16 mouse cellular contexts compared by ENCODE assay signal in genomic region chr15:10723507-10723906, GRCm38 (mm10). TPM values are rescaled to one million over a fixed set of nuclear protein-coding genes. Genes with fewer than 3 reads are reported as not detected.
DNase-seq lines count a peak whose midpoint lies in the region; ATAC-seq lines count a peak whose summit lies in the region.
"Had no signal": no experiment of that assay in that cellular context is flagged by ENCODE, and none has a peak within 500 bp of the region (broad histone marks: within the 10 kb centered on the region; RNA-seq: fewer than 3 reads in every experiment).

No protein-coding gene starts in this region.

- 39% methylated on average over 1 of the region's 1 CpGs for WGBS in heart, embryonic 10.5 days
- 44% methylated on average over 1 of the region's 1 CpGs for WGBS in midbrain, embryonic 10.5 days
- WGBS in midbrain, embryonic 16.5 days: 67% methylated on average over 1 of the region's 1 CpGs

- no peaks in the 10 kb centered on the region for H3K36me3 ChIP-seq in heart, embryonic 10.5 days
- no peaks in the 10 kb centered on the region for H3K36me3 ChIP-seq in midbrain, embryonic 10.5 days
- H3K36me3 ChIP-seq in midbrain, embryonic 16.5 days (ENCODE audit: control insufficient read depth, insufficient read depth, low read length): no peaks in the 10 kb centered on the region
- H3K36me3 ChIP-seq: hindbrain, embryonic 15.5 days had no signal

- no peak for ATAC-seq in midbrain, embryonic 16.5 days
- ATAC-seq in megakaryocyte progenitor cell, adult 5-6 weeks (replicated peaks; ENCODE audit: poor library complexity): peak; percentile 80

- peak; percentile 73 for DNase-seq in heart, adult 11 months
- no peak for DNase-seq in heart, embryonic 10.5 days (ENCODE audit: low spot score)
- DNase-seq in midbrain, embryonic 10.5 days (ENCODE audit: low spot score): no peak
- DNase-seq in R1 (ENCODE audit: low read depth, low spot score): peak; percentile 100
- DNase-seq in right cerebral cortex, adult 2 months (ENCODE audit: low spot score in 2 of 2): no peak
- DNase-seq in heart, postnatal 4 days: no peak
- DNase-seq: adrenal gland, postnatal 36 days; cerebellum, adult 9-11 months; heart, adult 18-20 months; kidney, postnatal 4 days; left cerebral cortex, postnatal 4 days; midbrain, embryonic 14.5 days; thymus, postnatal 36 days had no signal

- H3K27ac ChIP-seq in heart, embryonic 10.5 days: no peak overlapping the region
- peak overlapping the region; percentile 55; the same call in 1 of the 2 replicates for H3K27ac ChIP-seq in midbrain, embryonic 10.5 days (replicated peaks)
- no peak overlapping the region for H3K27ac ChIP-seq in midbrain, embryonic 16.5 days (ENCODE audit: low read length)
- H3K27ac ChIP-seq: hindbrain, embryonic 15.5 days had no signal

- H3K9me3 ChIP-seq in heart, embryonic 10.5 days: no peaks in the 10 kb centered on the region
- H3K9me3 ChIP-seq in midbrain, embryonic 10.5 days (replicated peaks): 0 out of 2 replicates have a peak, but pooled peaks cover 4% of the 10 kb centered on the region
- H3K9me3 ChIP-seq in midbrain, embryonic 16.5 days (replicated peaks; ENCODE audit: control insufficient read depth, low read length, poor library complexity, severe bottlenecking): no peaks in the 10 kb centered on the region
- H3K9me3 ChIP-seq: hindbrain, embryonic 15.5 days had no signal

- H3K4me2 ChIP-seq in midbrain, embryonic 16.5 days (ENCODE audit: low read length): no peak overlapping the region
- H3K4me2 ChIP-seq: hindbrain, embryonic 15.5 days had no signal

- H3K27me3 ChIP-seq in heart, embryonic 10.5 days (ENCODE audit: insufficient read depth, poor library complexity, severe bottlenecking): no peaks in the 10 kb centered on the region; the same call in 1 of the 2 replicates
- H3K27me3 ChIP-seq in midbrain, embryonic 10.5 days (ENCODE audit: low read depth, poor library complexity, severe bottlenecking): no peaks in the 10 kb centered on the region
- H3K27me3 ChIP-seq in midbrain, embryonic 16.5 days (ENCODE audit: control insufficient read depth, insufficient read depth, low read depth, low read length): no peaks in the 10 kb centered on the region
- H3K27me3 ChIP-seq: hindbrain, embryonic 15.5 days had no signal

- H3K4me3 ChIP-seq in heart, embryonic 10.5 days: no peak overlapping the region
- H3K4me3 ChIP-seq in midbrain, embryonic 10.5 days: no peak overlapping the region
- H3K4me3 ChIP-seq in midbrain, embryonic 16.5 days (ENCODE audit: low read depth, low read length): no peak overlapping the region
- H3K4me3 ChIP-seq: hindbrain, embryonic 15.5 days had no signal

- H3K4me1 ChIP-seq in heart, embryonic 10.5 days: peaks cover 18% of the 10 kb centered on the region
- H3K4me1 ChIP-seq in midbrain, embryonic 10.5 days: peaks cover 22% of the 10 kb centered on the region
- peaks cover 5% of the 10 kb centered on the region; the same call in 1 of the 2 replicates for H3K4me1 ChIP-seq in midbrain, embryonic 16.5 days (ENCODE audit: control insufficient read depth, insufficient read depth, low read length)

- H3K9ac ChIP-seq in midbrain, embryonic 16.5 days (ENCODE audit: low read depth, low read length): no peak overlapping the region
- H3K9ac ChIP-seq: hindbrain, embryonic 15.5 days had no signal

RNA-seq across cellular contexts. Expression of gene Rai14, which starts 9.1 kb away (rescaled TPM):
- polyA plus RNA-seq in heart, embryonic 10.5 days (2016; fragmentation: Nextera tagmentation; extraction: Ambion mirVana): 24.9 and 34.4 TPM in 2 replicates
- 63.5 and 73.5 TPM in 2 replicates for polyA plus RNA-seq in midbrain, embryonic 10.5 days (2016; fragmentation: Nextera tagmentation; extraction: Ambion mirVana)
- 8.6 and 10.2 TPM in 2 replicates for polyA plus RNA-seq in midbrain, embryonic 16.5 days (2015; fragmentation: Nextera tagmentation; extraction: Ambion mirVana)
- total RNA-seq in megakaryocyte progenitor cell, adult 5-6 weeks (2015): 5.2 and 6.9 TPM in 2 replicates
- total RNA-seq in megakaryocyte progenitor cell, adult 5-6 weeks (2017): 3.8 and 4.5 TPM in 2 replicates
- 10 to 100 TPM; 15.1 to 15.9 TPM for total RNA-seq in heart, postnatal 4 days (2021)

Comparison
In these comparisons a context has a peak if more than half of its experiments do, and no peak if none do; other contexts are left out.
1. DNase-seq: peak in heart, adult 11 months (single experiment) and R1 (single experiment); none in heart, embryonic 10.5 days (single experiment), midbrain, embryonic 10.5 days (single experiment), right cerebral cortex, adult 2 months (0 of 2) and heart, postnatal 4 days (single experiment).